ENCODE assay signal across 9 mouse cellular contexts in genomic region chr6:129333674-129334078, GRCm38 (mm10). TPM values are rescaled to one million over a fixed set of nuclear protein-coding genes. Genes with fewer than 3 reads are reported as not detected.
DNase-seq lines count a peak whose midpoint lies in the region; ATAC-seq lines count a peak whose summit lies in the region.
"Had no signal": no experiment of that assay in that cellular context is flagged by ENCODE, and none has a peak within 500 bp of the region (broad histone marks: within the 10 kb centered on the region; RNA-seq: fewer than 3 reads in every experiment).

No protein-coding gene starts in this region.

- no peak overlapping the region; the same call in 1 of the 2 replicates for H3K4me2 ChIP-seq in midbrain, embryonic 13.5 days (replicated peaks)

- no peak overlapping the region for H3K27ac ChIP-seq in limb, embryonic 10.5 days
- no peak overlapping the region for H3K27ac ChIP-seq in midbrain, embryonic 13.5 days

- no peaks in the 10 kb centered on the region for H3K36me3 ChIP-seq in limb, embryonic 10.5 days
- no peaks in the 10 kb centered on the region for H3K36me3 ChIP-seq in midbrain, embryonic 13.5 days
- H3K36me3 ChIP-seq: G1E had no signal

- H3K4me3 ChIP-seq in limb, embryonic 10.5 days, result no peak overlapping the region
- no peak overlapping the region for H3K4me3 ChIP-seq in midbrain, embryonic 13.5 days (replicated peaks)

- 41% methylated on average over 11 of the region's 11 CpGs for WGBS in limb, embryonic 10.5 days
- WGBS in midbrain, embryonic 13.5 days, result 35% methylated on average over 11 of the region's 11 CpGs

- H3K4me1 ChIP-seq in limb, embryonic 10.5 days, result no peaks in the 10 kb centered on the region
- H3K4me1 ChIP-seq in midbrain, embryonic 13.5 days (replicated peaks), result peaks cover 2% of the 10 kb centered on the region; the same call in 1 of the 2 replicates

- ATAC-seq in common myeloid progenitor, adult 5-6 weeks (replicated peaks; ENCODE audit: low read depth, poor library complexity, severe bottlenecking), result peak; percentile 99
- ATAC-seq in midbrain, embryonic 13.5 days, result peak; percentile 89

- H3K9me3 ChIP-seq in limb, embryonic 10.5 days (replicated peaks), result no peaks in the 10 kb centered on the region
- no peaks in the 10 kb centered on the region for H3K9me3 ChIP-seq in midbrain, embryonic 13.5 days

- peak; percentile 27 for DNase-seq in gastrocnemius, adult 18-20 months (ENCODE audit: low spot score)
- DNase-seq in gastrocnemius, postnatal 10 days, result no peak
- peak; percentile 52 for DNase-seq in heart, adult 8-10 months (ENCODE audit: low spot score)
- peak; percentile 16 to 45 for DNase-seq in kidney, adult 8-10 months
- peak; percentile 33 for DNase-seq in limb, embryonic 10.5 days (ENCODE audit: low spot score)
- peak; percentile 29 for DNase-seq in spleen, adult 12 weeks (ENCODE audit: low spot score)

- H3K9ac ChIP-seq in midbrain, embryonic 13.5 days (replicated peaks), result no peak overlapping the region

- no peaks in the 10 kb centered on the region for H3K27me3 ChIP-seq in limb, embryonic 10.5 days (ENCODE audit: low read depth, poor library complexity, severe bottlenecking)
- no peaks in the 10 kb centered on the region for H3K27me3 ChIP-seq in midbrain, embryonic 13.5 days

RNA-seq across cellular contexts. Expression of gene 4922502D21Rik, which starts 2.1 kb away (rescaled TPM):
- total RNA-seq in gastrocnemius, adult 18-20 months (2021), result not detected
- total RNA-seq in gastrocnemius, postnatal 10 days (2021), result not detected
- total RNA-seq in common myeloid progenitor, adult 5-6 weeks (2017), result 0.14 TPM in 1 of 2 replicates, not detected in the other
- total RNA-seq in heart, adult 8-10 months (2022), result not detected
- not detected in 2 replicates for polyA plus RNA-seq in limb, embryonic 10.5 days (2016; fragmentation: Nextera tagmentation; extraction: Ambion mirVana)
- not detected in 2 replicates for polyA plus RNA-seq in midbrain, embryonic 13.5 days (2015; fragmentation: Nextera tagmentation; extraction: Ambion mirVana)
- total RNA-seq: G1E had no signal
- polyA plus RNA-seq: G1E had no signal

RNA-seq across cellular contexts. Expression of gene Clec12a, which starts 8.8 kb away (rescaled TPM):
- under 1 TPM; 0.16 to 0.17 TPM for total RNA-seq in gastrocnemius, adult 18-20 months (2021)
- total RNA-seq in gastrocnemius, postnatal 10 days (2021), result 1 to 10 TPM in 1 of 2 experiments, under 1 TPM in 1; 0.21 to 1.7 TPM
- 117 and 140 TPM in 2 replicates for total RNA-seq in common myeloid progenitor, adult 5-6 weeks (2017)
- 1 to 10 TPM in 1 of 4 experiments, under 1 TPM in 3; 0.43 to 1.2 (median 0.70) TPM for total RNA-seq in heart, adult 8-10 months (2022)
- 0.11 and 0.51 TPM in 2 replicates for polyA plus RNA-seq in limb, embryonic 10.5 days (2016; fragmentation: Nextera tagmentation; extraction: Ambion mirVana)
- polyA plus RNA-seq in midbrain, embryonic 13.5 days (2015; fragmentation: Nextera tagmentation; extraction: Ambion mirVana), result 0.23 TPM in 1 of 2 replicates, not detected in the other
- polyA plus RNA-seq: G1E had no signal

RNA-seq across cellular contexts. Expression of gene Clec12b, which starts 52.0 kb away (rescaled TPM):
- not detected for total RNA-seq in gastrocnemius, adult 18-20 months (2021)
- not detected for total RNA-seq in gastrocnemius, postnatal 10 days (2021)
- not detected in 2 replicates for total RNA-seq in common myeloid progenitor, adult 5-6 weeks (2017)
- total RNA-seq in heart, adult 8-10 months (2022), result under 1 TPM in 1 of 4 experiments, not detected in 3; 0.25 TPM
- polyA plus RNA-seq in limb, embryonic 10.5 days (2016; fragmentation: Nextera tagmentation; extraction: Ambion mirVana), result not detected in 2 replicates
- polyA plus RNA-seq in midbrain, embryonic 13.5 days (2015; fragmentation: Nextera tagmentation; extraction: Ambion mirVana), result 0.12 TPM in 1 of 2 replicates, not detected in the other
- polyA plus RNA-seq: G1E had no signal

RNA-seq across cellular contexts. Expression of gene Cd69, which starts 58.4 kb away (rescaled TPM):
- total RNA-seq in gastrocnemius, adult 18-20 months (2021), result under 1 TPM in 1 of 2 experiments, not detected in 1; 0.12 TPM
- total RNA-seq in gastrocnemius, postnatal 10 days (2021), result under 1 TPM; 0.16 to 0.23 TPM
- total RNA-seq in common myeloid progenitor, adult 5-6 weeks (2017), result 245 and 273 TPM in 2 replicates
- total RNA-seq in heart, adult 8-10 months (2022), result under 1 TPM in 1 of 4 experiments, not detected in 3; 0.16 TPM
- polyA plus RNA-seq in limb, embryonic 10.5 days (2016; fragmentation: Nextera tagmentation; extraction: Ambion mirVana), result 0.16 TPM in 1 of 2 replicates, not detected in the other
- polyA plus RNA-seq in midbrain, embryonic 13.5 days (2015; fragmentation: Nextera tagmentation; extraction: Ambion mirVana), result not detected in 2 replicates
- total RNA-seq: G1E had no signal
- polyA plus RNA-seq: G1E had no signal

Comparison
In these comparisons a context has a peak if more than half of its experiments do, and no peak if none do; other contexts are left out.
1. RNA of gene Clec12a, which starts 8.8 kb away (total RNA-seq): 117 to 140 TPM in common myeloid progenitor, adult 5-6 weeks; 0.21 to 1.7 TPM in gastrocnemius, postnatal 10 days, 0.43 to 1.2 TPM in heart, adult 8-10 months and 0.16 to 0.17 TPM in gastrocnemius, adult 18-20 months; every median in the first group is over 10 times any median in the second.